ENCODE assay signal across 8 mouse cellular contexts in genomic region chr1:37512109-37512640, GRCm38 (mm10). TPM values are rescaled to one million over a fixed set of nuclear protein-coding genes. Genes with fewer than 3 reads are reported as not detected.
DNase-seq lines count a peak whose midpoint lies in the region; ATAC-seq lines count a peak whose summit lies in the region.

No protein-coding gene starts in this region.

- no peaks in the 10 kb centered on the region for H3K9me3 ChIP-seq in midbrain, embryonic 14.5 days (ENCODE audit: control insufficient read depth, low read length)

- H3K4me2 ChIP-seq in midbrain, embryonic 14.5 days (ENCODE audit: low read length), result no peak overlapping the region

- no peaks in the 10 kb centered on the region for H3K27me3 ChIP-seq in midbrain, embryonic 14.5 days (ENCODE audit: control insufficient read depth, insufficient read depth, low read length)

- ATAC-seq in midbrain, embryonic 14.5 days (ENCODE audit: low FRiP score, low TSS enrichment), result no peak
- no peak for ATAC-seq in activated CD4-positive, CD25-positive, alpha-beta regulatory T cell, adult 4 months

- 31% methylated on average over 5 of the region's 5 CpGs for WGBS in midbrain, embryonic 14.5 days

- peaks cover 24% of the 10 kb centered on the region for H3K4me1 ChIP-seq in midbrain, embryonic 14.5 days (ENCODE audit: control insufficient read depth, insufficient read depth, low read length)

- intact Hi-C loops in gastrocnemius, postnatal 36 days (cut with DNase I), result no loop called here

- peak overlapping the region; percentile 66 for H3K27ac ChIP-seq in midbrain, embryonic 14.5 days (replicated peaks; ENCODE audit: low read depth, low read length)

- 0 out of 2 replicates have a peak overlapping the region, but pooled peaks have one; percentile 3 for H3K9ac ChIP-seq in midbrain, embryonic 14.5 days (replicated peaks; ENCODE audit: low read length)

- DNase-seq in NIH3T3 (ENCODE audit: low read depth), result peak; percentile 16
- peak; percentile 81 for DNase-seq in cerebellum, adult 11-12 months
- peak; percentile 45 to 53 for DNase-seq in gastrocnemius, postnatal 36 days
- peak; percentile 86 for DNase-seq in kidney, adult 18-20 months
- DNase-seq in midbrain, embryonic 14.5 days, result peak; percentile 70
- no peak for DNase-seq in spleen, postnatal 4 days (ENCODE audit: low spot score in 2 of 2)
- no peak for DNase-seq in ovary, postnatal 10 days (ENCODE audit: low spot score)

- H3K4me3 ChIP-seq in midbrain, embryonic 14.5 days (replicated peaks; ENCODE audit: low read depth, low read length), result no peak overlapping the region

- H3K36me3 ChIP-seq in midbrain, embryonic 14.5 days (ENCODE audit: control insufficient read depth, insufficient read depth, low read length), result no peaks in the 10 kb centered on the region

RNA-seq across cellular contexts. Expression of gene Mgat4a, which starts 28.6 kb away (rescaled TPM):
- 1 to 10 TPM; 3.4 to 6.0 TPM for total RNA-seq in gastrocnemius, postnatal 36 days (2021)
- polyA plus RNA-seq in midbrain, embryonic 14.5 days (2014; fragmentation: Nextera tagmentation; extraction: Ambion mirVana), result 11.6 and 12.9 TPM in 2 replicates
- 10 to 100 TPM in 1 of 2 experiments, 1 to 10 TPM in 1; 7.8 to 10.5 TPM for polyA plus RNA-seq in activated CD4-positive, CD25-positive, alpha-beta regulatory T cell, adult 4 months (2017; shearing (Covaris generic))

Comparison
In these comparisons a context has a peak if more than half of its experiments do, and no peak if none do; other contexts are left out.
1. DNase-seq: peak in NIH3T3 (single experiment), cerebellum, adult 11-12 months (single experiment), gastrocnemius, postnatal 36 days (2 of 2), kidney, adult 18-20 months (single experiment) and midbrain, embryonic 14.5 days (single experiment); none in spleen, postnatal 4 days (0 of 2) and ovary, postnatal 10 days (single experiment).